In the genomic region with DNA sequence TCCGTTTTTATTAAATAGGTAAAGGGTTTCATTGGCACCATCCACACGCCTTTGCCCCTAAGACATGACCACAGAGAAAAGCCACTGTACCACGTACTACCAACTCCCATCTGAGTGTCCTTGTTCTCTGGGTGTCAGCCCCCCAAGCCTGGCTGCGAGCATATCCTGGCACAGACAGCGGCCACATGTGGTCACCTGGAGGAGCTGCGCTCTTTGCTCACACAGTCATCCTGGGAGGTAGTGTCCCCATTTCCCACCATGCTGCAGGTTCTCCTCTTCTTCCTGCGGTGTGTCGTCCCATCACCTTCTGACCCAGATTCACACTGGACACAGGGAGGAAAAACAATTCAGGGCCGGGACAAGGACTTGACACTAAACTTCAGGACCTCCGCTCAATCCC, we compare ENCODE assay signal across 26 mouse cellular contexts. TPM values are rescaled to one million over a fixed set of nuclear protein-coding genes. Genes with fewer than 3 reads are reported as not detected.
DNase-seq lines count a peak whose midpoint lies in the region; ATAC-seq and TF ChIP-seq lines count a peak whose summit lies in the region.
"Had no signal": no experiment of that assay in that cellular context is flagged by ENCODE, and none has a peak within 500 bp of the region (broad histone marks: within the 10 kb centered on the region; RNA-seq: fewer than 3 reads in every experiment).

No protein-coding gene starts in this region.

- H3K4me2 ChIP-seq in forebrain, embryonic 14.5 days (ENCODE audit: low read length): no peak overlapping the region
- H3K4me2 ChIP-seq in intestine, postnatal 0 days (replicated peaks; ENCODE audit: low read depth): no peak overlapping the region
- no peak overlapping the region for H3K4me2 ChIP-seq in intestine, embryonic 15.5 days (replicated peaks)
- H3K4me2 ChIP-seq in midbrain, postnatal 0 days (ENCODE audit: low read depth, low read length, poor library complexity, severe bottlenecking): no peak overlapping the region
- H3K4me2 ChIP-seq in midbrain, embryonic 14.5 days (ENCODE audit: low read length): no peak overlapping the region
- H3K4me2 ChIP-seq: heart, embryonic 13.5 days; kidney, embryonic 15.5 days; limb, embryonic 12.5 days; midbrain, embryonic 12.5 days had no signal

- H3K9ac ChIP-seq in forebrain, embryonic 14.5 days (ENCODE audit: low read length): no peak overlapping the region
- H3K9ac ChIP-seq in intestine, postnatal 0 days (ENCODE audit: low read depth, low read length): no peak overlapping the region
- no peak overlapping the region for H3K9ac ChIP-seq in intestine, embryonic 15.5 days
- no peak overlapping the region for H3K9ac ChIP-seq in midbrain, postnatal 0 days (replicated peaks; ENCODE audit: low read length, poor library complexity, severe bottlenecking)
- H3K9ac ChIP-seq in midbrain, embryonic 14.5 days (replicated peaks; ENCODE audit: low read length): no peak overlapping the region
- H3K9ac ChIP-seq: heart, embryonic 13.5 days; kidney, embryonic 15.5 days; limb, embryonic 12.5 days; midbrain, embryonic 12.5 days had no signal

- no peak for ATAC-seq in forebrain, embryonic 14.5 days
- ATAC-seq in intestine, postnatal 0 days: no peak
- ATAC-seq in intestine, embryonic 15.5 days: no peak
- ATAC-seq in midbrain, postnatal 0 days (ENCODE audit: low FRiP score): no peak
- no peak for ATAC-seq in midbrain, embryonic 14.5 days (ENCODE audit: low FRiP score, low TSS enrichment)
- ATAC-seq: activated CD4-positive, CD25-positive, alpha-beta regulatory T cell, adult 4 months had no signal

- H3K4me1 ChIP-seq in forebrain, embryonic 10.5 days: peaks cover 50% of the 10 kb centered on the region
- peaks cover 14% of the 10 kb centered on the region; the same call in 1 of the 2 replicates for H3K4me1 ChIP-seq in forebrain, embryonic 14.5 days (ENCODE audit: control insufficient read depth, insufficient read depth, low read length)
- peaks cover 11% of the 10 kb centered on the region; the same call in 1 of the 2 replicates for H3K4me1 ChIP-seq in intestine, postnatal 0 days (replicated peaks; ENCODE audit: control insufficient read depth, insufficient read depth, low read length)
- peaks cover 27% of the 10 kb centered on the region for H3K4me1 ChIP-seq in intestine, embryonic 15.5 days (replicated peaks)
- peaks cover 3% of the 10 kb centered on the region; the same call in 1 of the 2 replicates for H3K4me1 ChIP-seq in midbrain, postnatal 0 days (ENCODE audit: insufficient read depth, low read length)
- H3K4me1 ChIP-seq in midbrain, embryonic 14.5 days (ENCODE audit: control insufficient read depth, insufficient read depth, low read length): peaks cover 31% of the 10 kb centered on the region

- H3K27ac ChIP-seq in forebrain, embryonic 10.5 days: no peak overlapping the region
- H3K27ac ChIP-seq in forebrain, embryonic 14.5 days (ENCODE audit: low read depth, low read length): no peak overlapping the region
- H3K27ac ChIP-seq in intestine, postnatal 0 days (ENCODE audit: low read depth, low read length): no peak overlapping the region
- H3K27ac ChIP-seq in intestine, embryonic 15.5 days: no peak overlapping the region
- H3K27ac ChIP-seq in midbrain, postnatal 0 days (ENCODE audit: low read depth, low read length): no peak overlapping the region
- H3K27ac ChIP-seq in midbrain, embryonic 14.5 days (replicated peaks; ENCODE audit: low read depth, low read length): no peak overlapping the region
- H3K27ac ChIP-seq: heart, adult 2 months; heart, embryonic 13.5 days; kidney, embryonic 15.5 days; limb, embryonic 12.5 days; midbrain, embryonic 12.5 days had no signal

- no peaks in the 10 kb centered on the region for H3K9me3 ChIP-seq in forebrain, embryonic 10.5 days
- no peaks in the 10 kb centered on the region for H3K9me3 ChIP-seq in forebrain, embryonic 14.5 days (replicated peaks; ENCODE audit: control insufficient read depth, low read length)
- H3K9me3 ChIP-seq in intestine, postnatal 0 days (ENCODE audit: control insufficient read depth): no peaks in the 10 kb centered on the region
- no peaks in the 10 kb centered on the region for H3K9me3 ChIP-seq in intestine, embryonic 15.5 days
- no peaks in the 10 kb centered on the region for H3K9me3 ChIP-seq in midbrain, postnatal 0 days (ENCODE audit: low read length)
- no peaks in the 10 kb centered on the region for H3K9me3 ChIP-seq in midbrain, embryonic 14.5 days (ENCODE audit: control insufficient read depth, low read length)
- H3K9me3 ChIP-seq: heart, embryonic 13.5 days; kidney, embryonic 15.5 days; limb, embryonic 12.5 days; megakaryocyte, embryonic 14.5 days; midbrain, embryonic 12.5 days had no signal

- WGBS in forebrain, embryonic 10.5 days: 95% methylated on average over 10 of the region's 10 CpGs
- WGBS in forebrain, embryonic 14.5 days: 93% methylated on average over 10 of the region's 10 CpGs
- whole genome bisulfite sequencing in intestine, postnatal 0 days: 88% methylated on average over 10 of the region's 10 CpGs
- WGBS in intestine, embryonic 15.5 days: 93% methylated on average over 10 of the region's 10 CpGs
- WGBS in midbrain, postnatal 0 days: 95% methylated on average over 10 of the region's 10 CpGs
- WGBS in midbrain, embryonic 14.5 days: 93% methylated on average over 10 of the region's 10 CpGs

- no peaks in the 10 kb centered on the region for H3K27me3 ChIP-seq in forebrain, embryonic 10.5 days (ENCODE audit: poor library complexity, severe bottlenecking)
- H3K27me3 ChIP-seq in forebrain, embryonic 14.5 days (replicated peaks; ENCODE audit: control insufficient read depth, insufficient read depth, low read length): no peaks in the 10 kb centered on the region
- no peaks in the 10 kb centered on the region for H3K27me3 ChIP-seq in intestine, postnatal 0 days (replicated peaks; ENCODE audit: control insufficient read depth, insufficient read depth, low read length)
- no peaks in the 10 kb centered on the region for H3K27me3 ChIP-seq in intestine, embryonic 15.5 days (replicated peaks)
- H3K27me3 ChIP-seq in midbrain, postnatal 0 days (ENCODE audit: insufficient read depth, low read length): no peaks in the 10 kb centered on the region
- H3K27me3 ChIP-seq in midbrain, embryonic 14.5 days (ENCODE audit: control insufficient read depth, insufficient read depth, low read length): no peaks in the 10 kb centered on the region
- H3K27me3 ChIP-seq: CH12.LX; heart, embryonic 13.5 days; kidney, embryonic 15.5 days; limb, embryonic 12.5 days; megakaryocyte, embryonic 14.5 days; midbrain, embryonic 12.5 days had no signal

- H3K36me3 ChIP-seq in forebrain, embryonic 10.5 days (replicated peaks): peaks cover 92% of the 10 kb centered on the region
- peaks cover 85% of the 10 kb centered on the region for H3K36me3 ChIP-seq in forebrain, embryonic 14.5 days (ENCODE audit: control insufficient read depth, insufficient read depth, low read length)
- peaks cover 68% of the 10 kb centered on the region for H3K36me3 ChIP-seq in intestine, postnatal 0 days (ENCODE audit: control insufficient read depth, insufficient read depth)
- peaks cover 64% of the 10 kb centered on the region for H3K36me3 ChIP-seq in intestine, embryonic 15.5 days
- peaks cover 68% of the 10 kb centered on the region for H3K36me3 ChIP-seq in midbrain, postnatal 0 days (ENCODE audit: insufficient read depth, low read length)
- peaks cover 86% of the 10 kb centered on the region for H3K36me3 ChIP-seq in midbrain, embryonic 14.5 days (ENCODE audit: control insufficient read depth, insufficient read depth, low read length)

- peak; percentile 39 for TF ChIP-seq CTCF in intestine, postnatal 0 days (IDR thresholded peaks at IDR 0.05; ENCODE audit: low read depth)
- TF ChIP-seq CTCF in midbrain, postnatal 0 days (IDR thresholded peaks at IDR 0.05): peak; percentile 25; the same call in 1 of the 2 replicates

- no peak for DNase-seq in forebrain, embryonic 10.5 days (ENCODE audit: extremely low spot score, low spot score)
- no peak for DNase-seq in forebrain, embryonic 14.5 days (ENCODE audit: low spot score)
- DNase-seq in midbrain, postnatal 0 days (ENCODE audit: low spot score): no peak
- no peak for DNase-seq in midbrain, embryonic 14.5 days
- no peak for DNase-seq in adrenal gland, postnatal 25 days
- no peak for DNase-seq in kidney, adult 8-10 months
- DNase-seq: adrenal gland, adult 2 months; cerebellum, adult 8-10 months; cerebellum, postnatal 25 days; gastrocnemius, postnatal 36 days; heart, adult 2 months; heart, postnatal 14 days; kidney, adult 11 months; kidney, postnatal 25 days; lung, adult 2 months; lung, postnatal 36 days had no signal

- H3K4me3 ChIP-seq in forebrain, embryonic 10.5 days: 0 out of 2 replicates have a peak overlapping the region, but pooled peaks have one; percentile 6
- no peak overlapping the region for H3K4me3 ChIP-seq in forebrain, embryonic 14.5 days (ENCODE audit: low read depth, low read length)
- no peak overlapping the region for H3K4me3 ChIP-seq in intestine, postnatal 0 days (ENCODE audit: low read depth, low read length)
- no peak overlapping the region for H3K4me3 ChIP-seq in intestine, embryonic 15.5 days (replicated peaks)
- H3K4me3 ChIP-seq in midbrain, postnatal 0 days (ENCODE audit: low read depth, low read length): no peak overlapping the region
- H3K4me3 ChIP-seq in midbrain, embryonic 14.5 days (replicated peaks; ENCODE audit: low read depth, low read length): no peak overlapping the region
- H3K4me3 ChIP-seq: heart, adult 2 months; heart, embryonic 13.5 days; kidney, embryonic 15.5 days; limb, embryonic 12.5 days; megakaryocyte, embryonic 14.5 days; midbrain, embryonic 12.5 days had no signal

RNA-seq across cellular contexts. Expression of gene Mettl23, which starts 5.6 kb away (rescaled TPM):
- polyA plus RNA-seq in forebrain, embryonic 10.5 days (2016; fragmentation: Nextera tagmentation; extraction: Ambion mirVana): 64.3 and 66.5 TPM in 2 replicates
- 79.2 and 100 TPM in 2 replicates for polyA plus RNA-seq in forebrain, embryonic 14.5 days (2014; fragmentation: Nextera tagmentation; extraction: Ambion mirVana)
- polyA plus RNA-seq in intestine, postnatal 0 days (2015; fragmentation: Nextera tagmentation; extraction: Ambion mirVana): 34.1 and 37.1 TPM in 2 replicates
- 62.0 and 63.7 TPM in 2 replicates for polyA plus RNA-seq in intestine, embryonic 15.5 days (2015; fragmentation: Nextera tagmentation; extraction: Ambion mirVana)
- 28.9 and 32.2 TPM in 2 replicates for total RNA-seq in midbrain, postnatal 0 days (2014; rRNA removed)
- polyA plus RNA-seq in midbrain, postnatal 0 days (2015; fragmentation: Nextera tagmentation; extraction: Ambion mirVana): 47.4 and 48.4 TPM in 2 replicates
- polyA plus RNA-seq in midbrain, embryonic 14.5 days (2014; fragmentation: Nextera tagmentation; extraction: Ambion mirVana): 80.4 and 87.6 TPM in 2 replicates
- 21.7 and 29.6 TPM in 2 replicates for total RNA-seq in adrenal gland, postnatal 25 days (2021)

RNA-seq across cellular contexts. Expression of gene Jmjd6, which starts 5.8 kb away (rescaled TPM):
- polyA plus RNA-seq in forebrain, embryonic 10.5 days (2016; fragmentation: Nextera tagmentation; extraction: Ambion mirVana): 91.1 and 106 TPM in 2 replicates
- 64.6 and 81.1 TPM in 2 replicates for polyA plus RNA-seq in forebrain, embryonic 14.5 days (2014; fragmentation: Nextera tagmentation; extraction: Ambion mirVana)
- 44.4 and 44.7 TPM in 2 replicates for polyA plus RNA-seq in intestine, postnatal 0 days (2015; fragmentation: Nextera tagmentation; extraction: Ambion mirVana)
- polyA plus RNA-seq in intestine, embryonic 15.5 days (2015; fragmentation: Nextera tagmentation; extraction: Ambion mirVana): 81.2 and 88.5 TPM in 2 replicates
- total RNA-seq in midbrain, postnatal 0 days (2014; rRNA removed): 38.1 and 43.6 TPM in 2 replicates
- 48.8 and 49.8 TPM in 2 replicates for polyA plus RNA-seq in midbrain, postnatal 0 days (2015; fragmentation: Nextera tagmentation; extraction: Ambion mirVana)
- 70.8 and 81.4 TPM in 2 replicates for polyA plus RNA-seq in midbrain, embryonic 14.5 days (2014; fragmentation: Nextera tagmentation; extraction: Ambion mirVana)
- 28.4 and 38.5 TPM in 2 replicates for total RNA-seq in adrenal gland, postnatal 25 days (2021)

RNA-seq across cellular contexts. Expression of gene Mxra7, which starts 9.6 kb away (rescaled TPM):
- polyA plus RNA-seq in forebrain, embryonic 10.5 days (2016; fragmentation: Nextera tagmentation; extraction: Ambion mirVana): 16.5 and 18.2 TPM in 2 replicates
- polyA plus RNA-seq in forebrain, embryonic 14.5 days (2014; fragmentation: Nextera tagmentation; extraction: Ambion mirVana): 3.6 and 3.8 TPM in 2 replicates
- polyA plus RNA-seq in intestine, postnatal 0 days (2015; fragmentation: Nextera tagmentation; extraction: Ambion mirVana): 33.6 and 39.4 TPM in 2 replicates
- polyA plus RNA-seq in intestine, embryonic 15.5 days (2015; fragmentation: Nextera tagmentation; extraction: Ambion mirVana): 25.5 and 27.9 TPM in 2 replicates
- 23.3 and 39.1 TPM in 2 replicates for total RNA-seq in midbrain, postnatal 0 days (2014; rRNA removed)
- polyA plus RNA-seq in midbrain, postnatal 0 days (2015; fragmentation: Nextera tagmentation; extraction: Ambion mirVana): 29.3 and 32.1 TPM in 2 replicates
- 20.7 and 20.9 TPM in 2 replicates for polyA plus RNA-seq in midbrain, embryonic 14.5 days (2014; fragmentation: Nextera tagmentation; extraction: Ambion mirVana)
- 26.0 and 44.7 TPM in 2 replicates for total RNA-seq in adrenal gland, postnatal 25 days (2021)
- total RNA-seq: CH12.LX; monocyte, adult 5-6 weeks had no signal
- polyA plus RNA-seq: activated CD4-positive, CD25-positive, alpha-beta regulatory T cell, adult 4 months had no signal

RNA-seq across cellular contexts. Expression of gene Mfsd11, which starts 14.8 kb away (rescaled TPM):
- polyA plus RNA-seq in forebrain, embryonic 10.5 days (2016; fragmentation: Nextera tagmentation; extraction: Ambion mirVana): 18.9 and 24.7 TPM in 2 replicates
- 31.8 and 46.6 TPM in 2 replicates for polyA plus RNA-seq in forebrain, embryonic 14.5 days (2014; fragmentation: Nextera tagmentation; extraction: Ambion mirVana)
- polyA plus RNA-seq in intestine, postnatal 0 days (2015; fragmentation: Nextera tagmentation; extraction: Ambion mirVana): 100 and 109 TPM in 2 replicates
- polyA plus RNA-seq in intestine, embryonic 15.5 days (2015; fragmentation: Nextera tagmentation; extraction: Ambion mirVana): 39.4 and 47.3 TPM in 2 replicates
- 36.0 and 57.0 TPM in 2 replicates for total RNA-seq in midbrain, postnatal 0 days (2014; rRNA removed)
- polyA plus RNA-seq in midbrain, postnatal 0 days (2015; fragmentation: Nextera tagmentation; extraction: Ambion mirVana): 54.8 and 64.1 TPM in 2 replicates
- polyA plus RNA-seq in midbrain, embryonic 14.5 days (2014; fragmentation: Nextera tagmentation; extraction: Ambion mirVana): 51.3 and 52.8 TPM in 2 replicates
- total RNA-seq in adrenal gland, postnatal 25 days (2021): 39.6 and 41.7 TPM in 2 replicates

RNA-seq across cellular contexts. Expression of gene Srsf2, which starts 15.5 kb away (rescaled TPM):
- 901 and 914 TPM in 2 replicates for polyA plus RNA-seq in forebrain, embryonic 10.5 days (2016; fragmentation: Nextera tagmentation; extraction: Ambion mirVana)
- polyA plus RNA-seq in forebrain, embryonic 14.5 days (2014; fragmentation: Nextera tagmentation; extraction: Ambion mirVana): 639 and 644 TPM in 2 replicates
- 354 and 366 TPM in 2 replicates for polyA plus RNA-seq in intestine, postnatal 0 days (2015; fragmentation: Nextera tagmentation; extraction: Ambion mirVana)
- polyA plus RNA-seq in intestine, embryonic 15.5 days (2015; fragmentation: Nextera tagmentation; extraction: Ambion mirVana): 723 and 765 TPM in 2 replicates
- total RNA-seq in midbrain, postnatal 0 days (2014; rRNA removed): 196 and 259 TPM in 2 replicates
- polyA plus RNA-seq in midbrain, postnatal 0 days (2015; fragmentation: Nextera tagmentation; extraction: Ambion mirVana): 460 and 484 TPM in 2 replicates
- 650 and 686 TPM in 2 replicates for polyA plus RNA-seq in midbrain, embryonic 14.5 days (2014; fragmentation: Nextera tagmentation; extraction: Ambion mirVana)
- 254 and 258 TPM in 2 replicates for total RNA-seq in adrenal gland, postnatal 25 days (2021)
